Mouse (Mus musculus) intestine, postnatal 0 days (tissue): Measurements from ENCODE around the gene Pck1. TPM values are rescaled to one million over a fixed set of nuclear protein-coding genes. Genes with fewer than 3 reads are reported as not detected.
A peak's percentile ranks its signal among the peaks of the same experiment; 100 is the strongest.

Experiments used
- ATAC-seq: fragments of 200-750 bp; cut with Nextera tagmentation; 2 replicates; pipeline ENCODE4 v1.8.0; 2017; ENCODE audit warnings: mild to moderate bottlenecking, moderate TSS enrichment, moderate library complexity
- H3K27ac ChIP-seq: fragments of 300-500 bp; sonication (generic); 2 replicates; pipeline ENCODE4 v1.5.1; 2014; ENCODE audit warnings: mild to moderate bottlenecking, low read depth, low read length, moderate library complexity
- H3K27me3 ChIP-seq: fragments of 300-500 bp; sonication (generic); replicated peaks from 2 replicates; pipeline ENCODE4 v1.6.1; 2014; ENCODE audit warnings: low read length, mixed read lengths; ENCODE audit not compliant: control insufficient read depth, insufficient read depth
- H3K36me3 ChIP-seq: fragments of 300-500 bp; sonication (generic); 2 replicates; pipeline ENCODE4 v1.6.1; 2014; ENCODE audit warnings: mild to moderate bottlenecking, moderate library complexity; ENCODE audit not compliant: control insufficient read depth, insufficient read depth
- H3K4me1 ChIP-seq: fragments of 300-500 bp; sonication (generic); replicated peaks from 2 replicates; pipeline ENCODE4 v1.6.1; 2014; ENCODE audit warnings: antibody characterized with exemption, low read length, mixed read lengths; ENCODE audit not compliant: control insufficient read depth, insufficient read depth
- H3K4me2 ChIP-seq: fragments of 300-500 bp; sonication (generic); replicated peaks from 2 replicates; pipeline ENCODE4 v1.6.1; 2014; ENCODE audit warnings: low read depth, mild to moderate bottlenecking, moderate library complexity
- H3K4me3 ChIP-seq: fragments of 300-500 bp; sonication (generic); 2 replicates; pipeline ENCODE4 v1.5.1; 2014; ENCODE audit warnings: low read depth, low read length
- H3K9ac ChIP-seq: fragments of 300-500 bp; sonication (generic); 2 replicates; pipeline ENCODE4 v1.6.1; 2014; ENCODE audit warnings: mild to moderate bottlenecking, low read depth, low read length
- H3K9me3 ChIP-seq: fragments of 300-500 bp; sonication (generic); 2 replicates; pipeline ENCODE4 v1.6.1; 2016; ENCODE audit warnings: mixed run types; ENCODE audit not compliant: control insufficient read depth
- CTCF ChIP-seq: sonication (generic); IDR thresholded peaks from 2 replicates; pipeline ENCODE4 v1.5.1; 2016; ENCODE audit warnings: low read depth, mild to moderate bottlenecking, control low read depth, antibody characterized with exemption, moderate library complexity
- WGBS: fragments of 180-500 bp; shearing (Covaris S2); extraction: QIAGEN DNeasy Blood & Tissue Kit; methylation state at CpG from one replicate; pipeline ENCODE4 v1.1.7; 2014; 5-methylcytosine and 5-hydroxymethylcytosine counted together
- polyA plus RNA-seq: library from polyadenylated mRNA; unstranded; fragments of >200 nt; fragmentation: Nextera tagmentation; extraction: Ambion mirVana; gene quantifications from 2 replicates; pipeline ENCODE4 v1.2.1, GENCODE M21; 2015

The Pck1 gene
- 249 and 336 TPM in 2 replicates for polyA plus RNA-seq

DNA sequence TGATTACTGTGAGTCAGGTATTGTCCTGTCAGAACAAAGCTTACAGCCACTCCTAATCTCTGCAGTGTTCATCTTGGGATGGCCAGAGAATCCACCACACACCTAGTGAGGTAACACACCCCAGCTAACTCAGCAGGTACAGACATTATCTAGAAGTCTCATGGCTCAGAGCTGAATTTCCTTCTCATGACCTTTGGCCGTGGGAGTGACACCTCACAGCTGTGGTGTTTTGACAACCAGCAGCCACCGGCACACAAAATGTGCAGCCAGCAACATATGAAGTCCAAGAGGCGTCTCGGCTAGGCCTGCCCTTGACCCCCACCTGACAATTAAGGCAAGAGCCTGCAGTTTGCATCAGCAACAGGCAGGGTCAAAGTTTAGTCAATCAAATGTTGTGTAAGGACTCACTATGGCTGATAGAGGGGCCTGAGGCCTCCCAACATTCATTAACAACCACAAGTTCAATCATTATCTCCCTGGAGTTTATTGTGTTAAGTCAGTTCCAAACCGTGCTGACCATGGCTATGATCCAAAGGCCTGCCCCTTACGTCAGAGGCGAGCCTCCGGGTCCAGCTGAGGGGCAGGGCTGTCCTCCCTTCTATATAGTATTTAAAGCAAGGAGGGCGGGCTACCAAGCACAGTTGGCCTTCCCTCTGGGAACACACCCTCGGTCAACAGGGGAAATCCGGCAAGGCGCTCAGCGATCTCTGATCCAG lies at the start of gene Pck1:
Gene Pck1, plus strand, starts transcription at position 613 of the 716 bp plus-strand sequence.
- H3K9ac ChIP-seq, result peak within 1 kb of the TSS; percentile 79
- H3K36me3 ChIP-seq, result peaks cover 22% of the 10 kb centered on the region; the same call in 1 of the 2 replicates
- H3K4me1 ChIP-seq, result peaks cover 7% of the 10 kb centered on the region; the same call in 1 of the 2 replicates
- H3K27ac ChIP-seq, result peak within 1 kb of the TSS; percentile 90
- H3K9me3 ChIP-seq, result no peaks in the 10 kb centered on the region
- H3K4me3 ChIP-seq, result peak within 1 kb of the TSS; percentile 32
- no peaks in the 10 kb centered on the region for H3K27me3 ChIP-seq
- peak within 1 kb of the TSS; percentile 57 for H3K4me2 ChIP-seq
- WGBS, result 28% methylated on average over 13 of the region's 13 CpGs
- ATAC-seq, result peak; percentile 87
- peak; percentile 21; the same call in 1 of the 2 replicates for TF ChIP-seq CTCF

DNA sequence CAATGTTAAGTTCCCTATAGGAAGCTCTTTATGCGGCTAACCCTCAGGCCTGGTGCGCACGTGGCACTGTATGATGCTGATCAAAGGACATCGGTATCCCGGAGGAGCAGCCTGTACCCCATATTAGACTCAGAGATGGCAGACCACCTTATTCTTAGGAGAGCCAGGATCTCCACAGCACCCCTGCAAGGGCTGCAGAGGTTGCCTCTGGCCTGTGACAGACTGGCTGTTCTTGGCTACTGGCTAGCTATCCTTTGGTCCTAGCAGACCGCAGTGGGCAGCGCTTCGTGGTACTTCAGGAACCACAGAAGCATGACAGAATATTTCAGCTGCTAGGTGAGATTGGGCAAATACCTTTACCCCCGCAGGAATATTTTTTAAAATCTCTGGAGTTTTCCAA lies 46.4 kb upstream of the Pck1 start:
- Histone ChIP-seq H3K27me3 (peaks cover 5% of the 10 kb centered on the region; the same call in 1 of the 2 replicates), H3K9ac (no peak overlapping the region), H3K4me2 (no peak overlapping the region), H3K4me3 (no peak overlapping the region), H3K9me3 (no peaks in the 10 kb centered on the region), H3K36me3 (no peaks in the 10 kb centered on the region), H3K4me1 (0 out of 2 replicates have a peak, but pooled peaks cover 3% of the 10 kb centered on the region), H3K27ac (peak overlapping the region; percentile 68; the same call in 1 of the 2 replicates)
- ATAC-seq, result no peak
- no peak for TF ChIP-seq CTCF
- WGBS, result 83% methylated on average over 9 of the region's 9 CpGs

DNA sequence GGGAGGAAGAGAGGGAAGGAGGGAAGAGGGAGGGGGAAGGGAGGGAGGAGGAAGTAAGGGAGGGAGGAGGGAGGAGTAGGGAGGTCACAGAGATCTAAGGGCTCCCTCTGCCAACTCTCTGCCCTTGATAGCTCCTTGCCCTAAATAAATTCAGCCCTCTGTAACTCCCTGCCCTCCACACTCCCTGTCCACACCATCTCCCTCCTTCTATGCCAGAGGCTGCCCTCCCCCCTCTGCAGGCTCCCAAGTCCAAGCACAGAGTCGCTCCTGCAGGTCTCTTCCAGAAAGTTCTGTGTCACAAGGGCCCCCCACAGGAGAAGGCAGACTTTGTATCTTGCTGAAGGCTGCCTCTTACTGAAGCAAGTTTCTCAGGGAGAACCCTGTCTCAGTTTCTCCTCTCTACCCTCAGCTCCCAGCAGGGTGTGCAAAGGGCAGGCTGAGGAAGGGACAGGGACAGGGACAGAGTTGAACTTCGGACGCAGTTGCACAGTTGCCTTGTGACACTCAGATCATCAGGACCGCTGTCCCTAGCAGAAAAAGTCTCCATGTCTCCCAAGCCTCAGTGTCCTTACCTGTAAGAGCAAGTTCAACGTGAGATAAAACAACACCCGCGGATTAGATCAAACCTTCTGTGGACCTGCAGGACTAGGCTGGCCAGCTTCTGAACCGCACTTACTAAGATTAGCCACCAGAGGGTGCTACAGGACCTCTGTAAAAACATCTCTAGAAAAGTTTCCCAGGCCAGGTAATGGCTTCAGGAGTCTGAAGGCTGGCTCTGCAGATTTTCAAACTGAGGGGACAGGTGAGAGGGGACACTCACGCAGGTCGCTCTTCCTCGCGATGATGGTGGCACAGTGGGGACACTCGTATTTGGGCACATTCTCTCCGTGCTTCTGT lies 45.7 kb upstream of the Pck1 start:
- Histone ChIP-seq H3K27ac (peak overlapping the region; percentile 68; the same call in 1 of the 2 replicates), H3K9ac (peak overlapping the region; percentile 26; the same call in 1 of the 2 replicates), H3K27me3 (no peaks in the 10 kb centered on the region), H3K4me2 (peak overlapping the region; percentile 18; the same call in 1 of the 2 replicates), H3K9me3 (no peaks in the 10 kb centered on the region), H3K36me3 (no peaks in the 10 kb centered on the region), H3K4me1 (0 out of 2 replicates have a peak, but pooled peaks cover 3% of the 10 kb centered on the region), H3K4me3 (no peak overlapping the region)
- 11% methylated on average over 14 of the region's 14 CpGs for WGBS
- TF ChIP-seq CTCF, result peak; percentile 90
- peak; percentile 81 for ATAC-seq

DNA sequence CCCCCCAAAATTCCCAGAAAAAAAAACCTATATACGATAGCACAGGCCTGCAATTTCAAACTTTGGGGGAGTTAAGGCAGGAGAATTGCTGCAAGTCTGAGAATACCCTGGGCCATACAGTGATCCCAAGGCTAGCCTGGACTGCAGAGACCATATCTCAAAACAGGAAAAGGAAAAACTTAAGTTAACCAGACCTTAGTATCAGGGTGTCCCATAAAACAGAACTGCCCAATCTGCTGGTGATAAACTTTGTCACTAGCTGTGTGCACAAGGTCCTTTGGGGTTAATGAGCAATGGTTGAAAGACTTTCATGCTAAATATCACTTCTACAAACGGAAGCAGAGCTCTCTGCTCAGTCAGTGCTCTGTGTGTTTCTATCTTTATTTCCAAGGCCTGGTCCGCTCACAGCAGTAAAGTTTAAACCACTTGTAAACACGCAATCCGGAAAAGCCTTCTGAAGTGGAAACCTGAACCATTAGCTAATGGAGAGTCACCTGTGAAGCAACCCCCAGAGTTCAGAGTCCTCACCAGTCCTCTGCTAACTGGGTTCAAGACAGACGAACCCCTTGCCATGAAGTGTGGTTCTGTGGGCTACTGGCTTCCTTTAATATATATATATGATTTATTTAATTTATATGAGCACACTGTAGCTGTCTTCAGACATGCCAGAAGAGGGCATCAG lies 44.2 kb upstream of the Pck1 start:
- no peaks in the 10 kb centered on the region for H3K9me3 ChIP-seq
- WGBS, result 39% methylated on average over 6 of the region's 6 CpGs
- H3K36me3 ChIP-seq, result no peaks in the 10 kb centered on the region
- H3K4me2 ChIP-seq, result no peak overlapping the region
- H3K4me3 ChIP-seq, result no peak overlapping the region
- H3K4me1 ChIP-seq, result 0 out of 2 replicates have a peak, but pooled peaks cover 3% of the 10 kb centered on the region
- peak overlapping the region; percentile 77 for H3K27ac ChIP-seq
- TF ChIP-seq CTCF, result peak; percentile 51; the same call in 1 of the 2 replicates
- H3K9ac ChIP-seq, result no peak overlapping the region
- ATAC-seq, result peak; percentile 57
- no peaks in the 10 kb centered on the region for H3K27me3 ChIP-seq

DNA sequence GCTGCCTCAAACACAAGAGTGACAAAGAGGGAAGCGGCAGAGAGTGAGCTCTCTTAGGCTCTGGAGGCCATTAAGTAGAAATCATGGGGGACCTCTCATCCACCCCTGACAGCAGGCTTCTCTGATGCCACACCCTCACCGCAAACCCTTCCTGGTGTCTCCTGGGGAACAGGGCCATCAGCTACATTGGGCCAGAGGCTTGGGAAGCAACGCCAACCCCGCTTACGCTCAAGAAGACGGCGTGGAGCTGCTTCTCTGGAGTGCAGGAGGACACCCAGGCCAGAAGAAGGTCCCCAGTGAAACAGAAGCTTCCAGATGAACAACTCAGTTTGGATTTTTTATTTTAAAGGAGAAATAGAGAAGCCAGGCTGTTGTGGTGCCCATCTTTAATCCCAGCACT lies 43.3 kb upstream of the Pck1 start:
- Histone ChIP-seq H3K36me3 (no peaks in the 10 kb centered on the region), H3K4me3 (no peak overlapping the region), H3K27me3 (no peaks in the 10 kb centered on the region), H3K4me1 (0 out of 2 replicates have a peak, but pooled peaks cover 3% of the 10 kb centered on the region), H3K9me3 (no peaks in the 10 kb centered on the region), H3K9ac (no peak overlapping the region), H3K27ac (peak overlapping the region; percentile 77), H3K4me2 (no peak overlapping the region)
- no peak for TF ChIP-seq CTCF
- no peak for ATAC-seq
- WGBS, result 93% methylated on average over 7 of the region's 7 CpGs
